In the genomic region with DNA sequence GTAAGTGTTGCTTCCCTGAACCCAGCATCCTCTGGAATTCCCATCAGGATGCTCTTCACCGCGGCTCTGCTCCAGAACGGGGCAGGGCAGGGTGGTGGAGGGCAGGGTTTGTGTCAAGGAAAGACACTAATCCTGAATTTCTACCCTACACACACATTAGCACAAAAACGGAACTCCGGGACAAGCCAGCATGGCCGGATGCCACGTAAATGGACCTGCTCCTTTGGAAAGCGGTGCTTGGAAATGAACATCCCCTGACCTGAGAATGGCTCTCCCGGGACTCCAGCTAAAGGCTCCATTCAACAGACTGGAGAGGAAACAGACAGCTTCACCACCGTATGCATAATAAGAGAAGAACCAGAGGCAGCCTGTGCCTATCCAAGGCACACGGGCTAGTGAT, we compare ENCODE assay signal across 24 mouse cellular contexts. TPM values are rescaled to one million over a fixed set of nuclear protein-coding genes. Genes with fewer than 3 reads are reported as not detected.
DNase-seq lines count a peak whose midpoint lies in the region; ATAC-seq and TF ChIP-seq lines count a peak whose summit lies in the region.
"Had no signal": no experiment of that assay in that cellular context is flagged by ENCODE, and none has a peak within 500 bp of the region (broad histone marks: within the 10 kb centered on the region; RNA-seq: fewer than 3 reads in every experiment).

No protein-coding gene starts in this region.

- DNase-seq in cerebellum, adult 11 months: peak; percentile 38
- peak; percentile 63 for DNase-seq in cerebellum, adult 9-11 months
- no peak for DNase-seq in cerebellum, postnatal 14 days
- no peak for DNase-seq in thymus, adult 2 months
- DNase-seq: adrenal gland, postnatal 14 days; B cell, adult 2 months; forebrain, postnatal 0 days; gastrocnemius, postnatal 14 days; heart, adult 2 months had no signal

- 68% methylated on average over 11 of the region's 11 CpGs for WGBS in midbrain, embryonic 12.5 days
- WGBS in midbrain, embryonic 16.5 days: 51% methylated on average over 11 of the region's 11 CpGs
- WGBS in thymus, adult 2 months: 79% methylated on average over 11 of the region's 11 CpGs

- no peaks in the 10 kb centered on the region for H3K9me3 ChIP-seq in midbrain, embryonic 12.5 days
- no peaks in the 10 kb centered on the region for H3K9me3 ChIP-seq in midbrain, embryonic 16.5 days (replicated peaks; ENCODE audit: control insufficient read depth, low read length, poor library complexity, severe bottlenecking)
- H3K9me3 ChIP-seq: embryonic facial prominence, embryonic 10.5 days; forebrain, embryonic 13.5 days; heart, embryonic 15.5 days; hindbrain, embryonic 10.5 days; hindbrain, embryonic 15.5 days had no signal

- TF ChIP-seq POLR2A in cortical plate, adult 2 months (IDR thresholded peaks at IDR 0.05; ENCODE audit: extremely low read depth, insufficient read depth, low read length): no peak
- no peak for TF ChIP-seq POLR2A in thymus, adult 2 months (IDR thresholded peaks at IDR 0.05; ENCODE audit: control insufficient read depth, extremely low read depth, insufficient read depth, low read length, poor library complexity)

- no peak overlapping the region for H3K27ac ChIP-seq in midbrain, embryonic 12.5 days (replicated peaks)
- H3K27ac ChIP-seq in midbrain, embryonic 16.5 days (ENCODE audit: low read length): no peak overlapping the region
- H3K27ac ChIP-seq in cortical plate, adult 2 months (ENCODE audit: insufficient read depth, low read length): no peak overlapping the region
- H3K27ac ChIP-seq in thymus, adult 2 months (ENCODE audit: control insufficient read depth, insufficient read depth, low read length): no peak overlapping the region
- H3K27ac ChIP-seq: embryonic facial prominence, embryonic 10.5 days; forebrain, embryonic 13.5 days; heart, adult 2 months; heart, embryonic 15.5 days; hindbrain, embryonic 10.5 days; hindbrain, embryonic 15.5 days had no signal

- H3K36me3 ChIP-seq in midbrain, embryonic 12.5 days: no peaks in the 10 kb centered on the region
- no peaks in the 10 kb centered on the region for H3K36me3 ChIP-seq in midbrain, embryonic 16.5 days (ENCODE audit: control insufficient read depth, insufficient read depth, low read length)
- no peaks in the 10 kb centered on the region for H3K36me3 ChIP-seq in thymus, adult 2 months (ENCODE audit: control insufficient read depth, insufficient read depth, low read length)
- H3K36me3 ChIP-seq: embryonic facial prominence, embryonic 10.5 days; G1E; heart, embryonic 15.5 days; hindbrain, embryonic 10.5 days; hindbrain, embryonic 15.5 days had no signal

- ATAC-seq in cerebellum, adult (ENCODE audit: insufficient number of reproducible peaks, low FRiP score, low TSS enrichment): no peak
- ATAC-seq in midbrain, embryonic 12.5 days (ENCODE audit: low FRiP score, low read depth): no peak
- no peak for ATAC-seq in midbrain, embryonic 16.5 days
- ATAC-seq: CD4-positive, CD25-positive, alpha-beta regulatory T cell, adult 4 months; forebrain, embryonic 13.5 days; forebrain, postnatal 0 days; inflammation-experienced regulatory T-cells, adult 6 months; intestine, postnatal 0 days had no signal

- TF ChIP-seq CTCF in cortical plate, adult 2 months (IDR thresholded peaks at IDR 0.05; ENCODE audit: extremely low read depth, insufficient read depth, low read length): no peak
- no peak for TF ChIP-seq CTCF in thymus, adult 2 months (IDR thresholded peaks at IDR 0.05; ENCODE audit: borderline replicate concordance, control insufficient read depth, extremely low read depth, insufficient read depth, low read length, poor library complexity)

- no peak overlapping the region for H3K4me2 ChIP-seq in midbrain, embryonic 12.5 days (replicated peaks)
- H3K4me2 ChIP-seq in midbrain, embryonic 16.5 days (ENCODE audit: low read length): no peak overlapping the region
- H3K4me2 ChIP-seq: forebrain, embryonic 13.5 days; heart, embryonic 11.5 days; heart, embryonic 15.5 days; hindbrain, embryonic 15.5 days had no signal

- H3K9ac ChIP-seq in midbrain, embryonic 12.5 days (replicated peaks): 0 out of 2 replicates have a peak overlapping the region, but pooled peaks have one; percentile 28
- H3K9ac ChIP-seq in midbrain, embryonic 16.5 days (ENCODE audit: low read depth, low read length): no peak overlapping the region
- H3K9ac ChIP-seq: forebrain, embryonic 13.5 days; forebrain, postnatal 0 days; heart, embryonic 15.5 days; hindbrain, embryonic 15.5 days had no signal

- H3K27me3 ChIP-seq in midbrain, embryonic 12.5 days: peaks cover 52% of the 10 kb centered on the region
- peaks cover 2% of the 10 kb centered on the region for H3K27me3 ChIP-seq in midbrain, embryonic 16.5 days (ENCODE audit: control insufficient read depth, insufficient read depth, low read depth, low read length)
- peaks cover 17% of the 10 kb centered on the region for H3K27me3 ChIP-seq in thymus, adult 2 months (ENCODE audit: control insufficient read depth, insufficient read depth, low read length)

- H3K4me3 ChIP-seq in midbrain, embryonic 12.5 days: no peak overlapping the region
- H3K4me3 ChIP-seq in midbrain, embryonic 16.5 days (ENCODE audit: low read depth, low read length): no peak overlapping the region
- H3K4me3 ChIP-seq in cortical plate, adult 2 months (ENCODE audit: insufficient read depth, low read length): peak overlapping the region; percentile 17
- no peak overlapping the region for H3K4me3 ChIP-seq in thymus, adult 2 months (ENCODE audit: control insufficient read depth, insufficient read depth, low read length)
- H3K4me3 ChIP-seq: embryonic facial prominence, embryonic 10.5 days; forebrain, embryonic 13.5 days; heart, adult 2 months; heart, embryonic 15.5 days; hindbrain, embryonic 10.5 days; hindbrain, embryonic 15.5 days had no signal

- peaks cover 15% of the 10 kb centered on the region for H3K4me1 ChIP-seq in midbrain, embryonic 12.5 days
- peaks cover 20% of the 10 kb centered on the region for H3K4me1 ChIP-seq in midbrain, embryonic 16.5 days (ENCODE audit: control insufficient read depth, insufficient read depth, low read length)
- peaks cover 13% of the 10 kb centered on the region for H3K4me1 ChIP-seq in cortical plate, adult 2 months (ENCODE audit: control insufficient read depth, insufficient read depth, low read length)
- H3K4me1 ChIP-seq in thymus, adult 2 months (replicated peaks; ENCODE audit: control insufficient read depth, insufficient read depth, low read length): peaks cover 8% of the 10 kb centered on the region; the same call in 1 of the 2 replicates

RNA-seq across cellular contexts. Expression of a gene that starts 3.9 kb away (rescaled TPM):
- polyA plus RNA-seq in midbrain, embryonic 12.5 days (2016; fragmentation: Nextera tagmentation; extraction: Ambion mirVana): 8.7 and 11.7 TPM in 2 replicates
- 55.0 and 62.1 TPM in 2 replicates for polyA plus RNA-seq in midbrain, embryonic 16.5 days (2015; fragmentation: Nextera tagmentation; extraction: Ambion mirVana)
- polyA plus RNA-seq in cortical plate, adult 2 months (2012; rRNA removed): 293 and 298 TPM in 2 replicates
- 1.2 and 1.4 TPM in 2 replicates for polyA plus RNA-seq in thymus, adult 2 months (2012; rRNA removed)

RNA-seq across cellular contexts. Expression of a gene that starts 23.1 kb away (rescaled TPM):
- 72.4 and 77.9 TPM in 2 replicates for polyA plus RNA-seq in midbrain, embryonic 12.5 days (2016; fragmentation: Nextera tagmentation; extraction: Ambion mirVana)
- 69.0 and 76.5 TPM in 2 replicates for polyA plus RNA-seq in midbrain, embryonic 16.5 days (2015; fragmentation: Nextera tagmentation; extraction: Ambion mirVana)
- 71.5 and 72.4 TPM in 2 replicates for polyA plus RNA-seq in cortical plate, adult 2 months (2012; rRNA removed)
- polyA plus RNA-seq in thymus, adult 2 months (2012; rRNA removed): 51.2 and 51.3 TPM in 2 replicates

RNA-seq across cellular contexts. Expression of a gene that starts 33.3 kb away (rescaled TPM):
- 0.45 TPM in 1 of 2 replicates, not detected in the other for polyA plus RNA-seq in midbrain, embryonic 12.5 days (2016; fragmentation: Nextera tagmentation; extraction: Ambion mirVana)
- 0.74 and 1.3 TPM in 2 replicates for polyA plus RNA-seq in midbrain, embryonic 16.5 days (2015; fragmentation: Nextera tagmentation; extraction: Ambion mirVana)
- 2.4 and 3.0 TPM in 2 replicates for polyA plus RNA-seq in cortical plate, adult 2 months (2012; rRNA removed)
- 0.55 TPM in 1 of 2 replicates, not detected in the other for polyA plus RNA-seq in thymus, adult 2 months (2012; rRNA removed)
- polyA plus RNA-seq: CD4-positive, CD25-positive, alpha-beta regulatory T cell, adult 4 months; embryonic facial prominence, embryonic 10.5 days; embryonic facial prominence, embryonic 14.5 days; forebrain, embryonic 13.5 days; G1E; heart, embryonic 15.5 days; inflammation-experienced regulatory T-cells, adult 6 months; intestine, postnatal 0 days had no signal

RNA-seq across cellular contexts. Expression of a gene that starts 33.8 kb away (rescaled TPM):
- polyA plus RNA-seq in midbrain, embryonic 12.5 days (2016; fragmentation: Nextera tagmentation; extraction: Ambion mirVana): 45.5 and 45.7 TPM in 2 replicates
- 73.2 and 73.7 TPM in 2 replicates for polyA plus RNA-seq in midbrain, embryonic 16.5 days (2015; fragmentation: Nextera tagmentation; extraction: Ambion mirVana)
- 295 and 320 TPM in 2 replicates for polyA plus RNA-seq in cortical plate, adult 2 months (2012; rRNA removed)
- polyA plus RNA-seq in thymus, adult 2 months (2012; rRNA removed): 136 and 145 TPM in 2 replicates

RNA-seq across cellular contexts. Expression of a gene that starts 58.4 kb away (rescaled TPM):
- 8.0 and 8.7 TPM in 2 replicates for polyA plus RNA-seq in midbrain, embryonic 12.5 days (2016; fragmentation: Nextera tagmentation; extraction: Ambion mirVana)
- polyA plus RNA-seq in midbrain, embryonic 16.5 days (2015; fragmentation: Nextera tagmentation; extraction: Ambion mirVana): 5.7 and 6.0 TPM in 2 replicates
- 29.7 and 32.0 TPM in 2 replicates for polyA plus RNA-seq in cortical plate, adult 2 months (2012; rRNA removed)
- polyA plus RNA-seq in thymus, adult 2 months (2012; rRNA removed): 245 and 297 TPM in 2 replicates

Comparison
In these comparisons a context has a peak if more than half of its experiments do, and no peak if none do; other contexts are left out.
1. DNase-seq: peak in cerebellum, adult 11 months (single experiment) and cerebellum, adult 9-11 months (single experiment); none in cerebellum, postnatal 14 days (0 of 2) and thymus, adult 2 months (single experiment).